22 mouse cellular contexts compared by ENCODE assay signal in the genomic region with DNA sequence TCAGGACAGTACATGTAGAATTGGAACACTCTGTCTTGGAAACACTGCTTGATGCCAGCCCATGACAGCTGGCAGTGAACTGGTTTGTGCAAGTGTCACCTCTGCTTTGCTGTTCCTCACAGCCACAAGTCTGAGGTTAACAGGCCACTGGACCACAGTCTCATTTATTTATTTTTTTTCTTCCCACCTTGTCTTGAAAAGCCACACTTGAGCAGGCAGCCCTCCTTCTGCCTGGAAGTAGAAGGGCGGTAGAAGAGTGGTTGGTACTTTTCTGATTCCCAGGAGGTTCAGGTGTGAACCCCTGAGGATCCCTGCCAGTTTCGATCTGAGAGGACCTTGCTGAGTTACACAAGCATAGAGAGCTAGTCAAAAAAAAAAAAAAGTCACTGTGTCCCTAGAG. TPM values are rescaled to one million over a fixed set of nuclear protein-coding genes. Genes with fewer than 3 reads are reported as not detected.
"Had no signal": no experiment of that assay in that cellular context is flagged by ENCODE, and none has a peak within 500 bp of the region (broad histone marks: within the 10 kb centered on the region; RNA-seq: fewer than 3 reads in every experiment).

No protein-coding gene starts in this region.

- H3K27me3 ChIP-seq: liver, embryonic 15.5 days; lung, embryonic 15.5 days; midbrain, embryonic 12.5 days; midbrain, embryonic 15.5 days had no signal

- H3K4me1 ChIP-seq: liver, embryonic 12.5 days; liver, embryonic 15.5 days; midbrain, embryonic 12.5 days; midbrain, embryonic 15.5 days had no signal

- ATAC-seq: intestine, postnatal 0 days; liver, embryonic 12.5 days; midbrain, embryonic 15.5 days had no signal

- H3K27ac ChIP-seq: kidney, postnatal 0 days; left cerebral cortex, adult 2 months; liver, embryonic 12.5 days; liver, embryonic 15.5 days; lung, embryonic 15.5 days; midbrain, embryonic 12.5 days; midbrain, embryonic 15.5 days had no signal

- H3K36me3 ChIP-seq: liver, embryonic 12.5 days; liver, embryonic 15.5 days; lung, embryonic 15.5 days; midbrain, embryonic 12.5 days; midbrain, embryonic 15.5 days had no signal

- H3K9me3 ChIP-seq: liver, embryonic 12.5 days; liver, embryonic 15.5 days; lung, embryonic 15.5 days; midbrain, embryonic 12.5 days; midbrain, embryonic 15.5 days had no signal

- H3K4me2 ChIP-seq: liver, embryonic 12.5 days; liver, embryonic 15.5 days; lung, embryonic 15.5 days; midbrain, embryonic 12.5 days; midbrain, embryonic 15.5 days had no signal

- H3K9ac ChIP-seq: liver, embryonic 12.5 days; liver, embryonic 15.5 days; lung, embryonic 15.5 days; midbrain, embryonic 12.5 days; midbrain, embryonic 15.5 days had no signal

- H3K4me3 ChIP-seq: layer of hippocampus, adult 2 months; left cerebral cortex, adult 2 months; liver, embryonic 12.5 days; liver, embryonic 15.5 days; lung, embryonic 15.5 days; midbrain, embryonic 12.5 days; midbrain, embryonic 15.5 days had no signal

- DNase-seq: kidney, adult 2 months; kidney, postnatal 25 days; layer of hippocampus, postnatal 36 days; lung, adult 18-20 months; lung, postnatal 10 days; lung, postnatal 36 days; right cerebral cortex, adult 18-20 months; right cerebral cortex, postnatal 14 days; right cerebral cortex, postnatal 4 days; spleen, adult 18-20 months; thymus, postnatal 4 days had no signal

RNA-seq across cellular contexts. Expression of gene Chrna9, which starts 1.0 kb away (rescaled TPM):
- polyA plus RNA-seq: intestine, embryonic 14.5 days; intestine, postnatal 0 days; kidney, adult 2 months; liver, embryonic 12.5 days; liver, embryonic 15.5 days; midbrain, embryonic 12.5 days; midbrain, embryonic 15.5 days; neural tube, embryonic 14.5 days had no signal
